Mouse (Mus musculus) erythroblast, adult 5-6 weeks (primary cell): ENCODE data around the gene Sspo. TPM values are rescaled to one million over a fixed set of nuclear protein-coding genes. Genes with fewer than 3 reads are reported as not detected.

Experiments used
- ATAC-seq: replicated peaks from 2 replicates; pipeline ENCODE4 v1.8.0; 2016; ENCODE audit warnings: moderate number of reproducible peaks, mild to moderate bottlenecking, moderate TSS enrichment, inconsistent platforms; ENCODE audit not compliant: poor library complexity, low FRiP score, severe bottlenecking
- total RNA-seq, 2 experiments: library from RNA; stranded (forward) in 1 of 2; stranded (reverse) in 1 of 2; fragments of 150-400 nt in 1 of 2; fragments of 200-764, 138-1000 nt in 1 of 2; gene quantifications; 2 replicates each; pipeline versions ENCODE4 v1.2.3 to v1.2.4; 2015 to 2017; ENCODE audit warnings: low replicate concordance in 2 of 2

Gene Sspo
- total RNA-seq, 2 experiments from 2014 or later, result not detected

DNA sequence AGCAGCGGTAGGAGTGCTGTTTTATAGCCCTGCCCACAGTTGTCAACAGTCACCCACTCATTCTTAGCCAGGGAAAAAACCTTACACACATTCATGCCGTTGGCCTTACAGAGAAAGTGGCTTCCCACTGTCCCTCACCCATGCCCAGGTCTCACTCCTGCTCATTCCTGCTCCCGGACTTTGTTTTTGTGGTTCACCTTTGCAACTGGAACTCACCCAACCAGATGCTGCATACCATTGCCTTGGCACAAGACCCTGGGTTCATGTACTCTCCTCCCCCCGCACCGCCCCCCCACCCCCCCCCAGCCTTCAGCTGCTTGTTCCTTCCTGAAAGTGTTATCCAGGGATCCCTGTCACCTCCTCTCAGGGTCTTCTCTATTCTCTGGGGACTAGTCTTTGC lies 12.9 kb upstream of the Sspo start:
- no peak for ATAC-seq

DNA sequence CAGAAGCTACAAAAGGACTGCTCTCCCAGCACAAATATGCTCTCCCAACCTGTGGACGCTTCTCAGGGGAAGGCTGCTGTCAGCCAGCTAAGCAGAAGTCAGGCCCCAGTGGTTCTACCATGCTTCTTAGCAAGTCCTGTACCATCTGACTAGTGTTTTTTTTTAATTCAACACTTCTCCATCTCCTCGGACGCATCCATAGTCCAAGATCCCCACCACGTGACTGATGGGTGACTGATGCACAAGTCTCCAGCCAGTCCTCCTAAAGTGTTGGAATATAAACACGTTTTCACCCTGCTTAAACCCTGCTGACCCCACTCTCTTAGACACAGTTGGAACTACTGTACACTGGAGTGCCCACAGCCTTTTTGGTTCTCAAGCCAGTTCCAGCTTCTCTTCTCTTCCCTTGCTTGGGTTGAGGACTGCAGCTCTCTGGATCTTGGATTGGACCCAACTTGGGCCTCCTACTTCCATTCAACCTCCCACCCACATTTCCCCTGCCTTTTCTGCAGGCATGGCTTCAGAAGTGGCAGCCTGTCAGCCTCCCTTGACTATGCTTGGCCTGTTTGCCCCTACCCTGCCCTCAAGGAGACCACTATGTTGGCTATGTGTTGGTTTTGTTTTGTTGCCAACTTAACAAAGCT lies 12.2 kb upstream of the Sspo start:
- no peak for ATAC-seq

DNA sequence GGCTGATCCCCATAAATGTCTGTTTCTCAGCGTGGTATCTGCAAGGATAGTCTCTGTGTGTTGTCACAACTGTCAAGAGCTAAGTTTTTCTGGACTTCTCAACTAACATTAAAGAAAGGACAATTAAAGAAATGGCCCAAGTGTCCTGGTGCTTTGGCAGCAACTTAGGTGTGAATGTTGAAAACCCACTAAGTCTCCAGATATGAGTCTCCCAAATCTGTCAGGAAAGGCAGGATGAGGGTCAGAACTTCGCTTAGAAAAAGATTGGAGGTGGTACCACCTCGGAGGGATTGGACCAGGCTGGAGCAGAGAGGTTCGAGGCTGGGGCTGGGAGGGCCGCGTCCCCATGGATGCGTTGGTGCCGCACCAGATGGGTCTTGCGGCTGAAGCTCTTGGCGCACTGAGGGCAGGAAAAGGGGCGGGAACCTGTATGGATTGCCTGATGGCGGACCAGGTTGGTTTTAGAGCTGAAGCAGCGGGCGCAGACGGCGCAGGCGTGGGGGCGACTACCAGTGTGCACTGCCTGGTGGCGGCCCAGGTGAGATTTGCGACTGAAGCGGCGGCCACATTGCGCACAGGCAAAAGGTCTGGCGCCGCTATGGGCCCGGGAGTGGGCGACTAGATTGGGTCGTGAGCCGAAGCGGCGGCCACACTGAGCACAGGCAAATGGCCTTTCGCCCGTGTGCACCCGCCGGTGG lies 10.2 kb upstream of the Sspo start:
- ATAC-seq, result no peak

DNA sequence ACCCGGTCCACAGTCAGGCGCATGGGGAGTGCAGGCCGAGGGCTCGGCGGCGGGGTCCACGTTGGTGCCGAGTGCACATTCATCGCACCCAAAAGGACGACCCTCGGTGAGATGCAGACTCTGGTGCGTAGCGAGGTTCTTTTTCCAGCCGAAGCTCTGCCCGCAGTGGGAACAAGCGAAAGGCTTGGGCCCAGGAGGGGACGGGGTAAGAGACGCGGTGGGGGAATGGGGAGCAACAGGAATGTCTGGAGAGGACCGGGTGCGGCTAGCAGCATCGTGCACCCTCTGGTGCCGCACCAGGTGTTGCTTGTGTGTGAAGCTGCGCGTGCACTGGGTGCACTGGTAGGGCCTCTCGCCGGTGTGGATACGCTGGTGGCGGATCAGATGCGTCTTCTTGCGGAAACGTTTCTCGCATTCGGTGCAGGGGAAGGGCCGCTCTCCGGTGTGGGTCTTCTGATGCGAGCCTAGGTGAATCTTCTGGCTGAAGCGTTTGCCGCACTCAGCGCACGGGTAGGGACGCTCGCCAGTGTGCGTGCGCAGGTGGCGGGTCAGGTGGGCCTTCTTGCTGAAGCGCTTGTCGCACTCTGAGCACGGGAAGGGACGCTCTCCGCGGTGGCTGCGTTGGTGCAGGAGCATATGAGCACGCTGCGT lies 9.4 kb upstream of the Sspo start:
- no peak for ATAC-seq

DNA sequence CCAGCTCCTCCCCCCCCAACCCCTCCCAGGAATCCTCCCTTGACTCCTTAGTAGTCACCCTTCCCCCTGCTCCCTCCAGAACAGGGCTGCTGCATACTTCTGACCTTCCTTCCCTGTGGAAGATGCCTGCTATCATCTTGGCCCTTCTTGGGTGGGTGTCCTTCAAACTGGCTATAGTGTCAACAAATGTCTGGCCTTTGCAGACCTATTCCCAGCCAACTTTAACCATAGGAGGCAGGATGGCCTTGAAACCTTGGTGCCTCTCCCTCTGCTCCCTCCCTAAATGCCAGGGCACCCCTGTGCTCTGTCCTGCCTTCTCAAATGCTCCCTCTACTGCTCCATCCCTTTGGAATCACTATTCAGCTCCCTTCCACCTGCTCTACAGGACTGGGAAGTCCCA lies 8.4 kb upstream of the Sspo start:
- ATAC-seq, result no peak

DNA sequence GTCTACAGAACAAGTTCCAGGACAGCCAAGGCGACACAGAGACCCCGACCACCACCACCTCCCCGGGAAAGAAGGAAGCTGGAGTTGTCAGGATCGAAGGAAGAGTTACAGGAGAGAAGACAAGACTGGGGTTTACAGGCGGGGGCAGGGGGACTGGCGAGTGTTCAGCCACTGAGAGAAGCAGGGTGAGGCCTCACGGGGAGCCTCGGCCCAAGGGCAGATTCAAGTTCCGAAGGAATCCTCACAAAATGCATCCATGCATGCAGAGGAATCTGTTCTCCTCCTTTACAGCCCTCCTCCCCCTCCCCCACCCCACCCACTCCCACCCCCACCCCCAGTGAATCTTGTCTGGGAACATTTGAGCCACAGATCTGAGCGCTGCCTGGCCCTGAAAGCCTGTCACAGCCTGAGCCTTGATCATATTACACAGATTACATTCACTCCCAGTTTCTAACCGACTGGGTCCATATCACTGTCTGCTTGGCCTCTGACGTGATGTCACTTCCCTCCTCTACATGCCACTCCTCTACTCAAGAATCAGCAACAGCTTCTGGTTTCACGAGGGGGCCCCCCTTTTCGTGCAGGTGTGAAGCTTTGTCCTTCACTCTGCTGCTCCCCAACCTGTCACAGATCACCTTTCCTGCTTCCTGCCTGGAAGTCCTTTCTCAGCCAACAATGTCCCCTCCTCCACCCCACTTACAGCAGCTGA lies 7.6 kb upstream of the Sspo start:
- no peak for ATAC-seq

DNA sequence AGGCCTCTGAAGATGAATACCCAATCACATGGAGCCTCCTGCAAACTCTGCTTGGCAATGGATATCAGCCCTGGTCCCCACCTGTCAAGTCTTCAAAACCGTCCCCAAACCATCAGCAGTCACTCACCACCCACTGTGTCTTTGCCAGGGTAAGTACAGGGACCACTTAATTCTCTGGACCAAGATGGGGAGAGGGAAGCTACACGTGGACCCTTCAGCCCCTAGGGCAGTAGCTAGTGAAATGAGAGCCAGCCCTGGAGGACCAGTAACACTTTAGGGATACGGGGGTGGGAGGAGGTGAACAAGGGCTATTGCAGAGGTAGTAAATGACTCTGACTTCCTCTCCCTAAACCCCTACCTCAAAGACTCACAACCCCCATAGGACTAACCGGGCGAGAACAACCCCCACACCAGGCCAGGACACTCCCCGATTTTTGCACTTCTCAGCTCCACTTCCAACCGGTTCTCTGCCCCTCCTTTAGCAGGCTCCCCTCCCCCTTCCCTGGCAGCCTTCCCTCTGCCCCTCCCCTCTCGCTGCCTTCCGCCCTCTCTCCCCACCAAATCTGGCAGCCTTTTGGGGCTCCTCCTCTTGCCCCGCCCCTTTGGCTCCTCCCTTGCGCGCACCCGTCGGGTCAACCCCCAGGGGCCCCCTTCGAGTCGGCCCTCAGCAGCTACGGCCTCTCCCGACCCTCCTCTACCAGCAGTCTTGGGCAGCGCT lies 4.3 kb upstream of the Sspo start:
- no peak for ATAC-seq

DNA sequence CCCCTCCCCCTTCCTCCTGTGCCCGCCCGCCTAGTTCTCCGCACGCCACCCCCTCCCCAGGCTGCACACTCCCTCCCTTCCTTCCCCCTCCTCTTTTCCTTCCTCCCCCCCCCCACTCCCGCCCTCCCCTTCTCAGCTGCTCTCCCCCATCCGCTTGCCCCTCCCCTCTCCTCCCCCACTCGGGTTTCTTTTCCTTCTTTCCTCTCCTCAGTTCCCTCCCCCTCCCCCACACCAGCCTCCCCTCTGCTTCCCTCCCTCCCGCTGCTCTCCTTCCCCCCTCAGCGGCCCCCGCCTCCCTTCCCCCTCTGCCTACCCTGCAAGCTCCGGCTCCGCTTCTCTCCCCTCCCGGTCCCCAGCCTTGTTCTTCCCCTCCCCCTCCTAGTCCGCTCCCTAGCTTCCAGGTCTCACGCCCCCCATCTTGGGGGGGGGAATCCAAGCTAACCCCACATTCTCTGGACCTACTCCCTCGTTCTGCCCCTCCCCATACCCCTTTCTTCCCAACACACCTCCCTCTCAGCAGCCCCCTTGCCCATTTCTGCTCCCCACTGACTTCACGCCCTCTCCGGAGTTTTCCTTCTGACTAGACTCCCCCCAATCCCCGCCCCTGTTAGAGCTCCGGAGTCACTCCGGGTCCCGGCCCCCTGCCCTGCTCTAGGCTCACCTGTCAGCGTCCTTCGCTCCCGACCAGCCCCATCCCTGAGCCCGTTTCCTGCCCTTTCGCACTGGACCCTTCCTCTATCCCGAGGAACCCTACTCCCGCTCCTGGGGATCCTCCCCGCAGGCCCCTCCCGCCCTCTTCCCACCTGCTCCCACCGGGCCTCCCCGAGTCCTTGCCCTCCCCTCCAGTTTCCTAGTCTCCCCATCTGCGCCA lies 3.5 kb upstream of the Sspo start:
- ATAC-seq, result no peak

DNA sequence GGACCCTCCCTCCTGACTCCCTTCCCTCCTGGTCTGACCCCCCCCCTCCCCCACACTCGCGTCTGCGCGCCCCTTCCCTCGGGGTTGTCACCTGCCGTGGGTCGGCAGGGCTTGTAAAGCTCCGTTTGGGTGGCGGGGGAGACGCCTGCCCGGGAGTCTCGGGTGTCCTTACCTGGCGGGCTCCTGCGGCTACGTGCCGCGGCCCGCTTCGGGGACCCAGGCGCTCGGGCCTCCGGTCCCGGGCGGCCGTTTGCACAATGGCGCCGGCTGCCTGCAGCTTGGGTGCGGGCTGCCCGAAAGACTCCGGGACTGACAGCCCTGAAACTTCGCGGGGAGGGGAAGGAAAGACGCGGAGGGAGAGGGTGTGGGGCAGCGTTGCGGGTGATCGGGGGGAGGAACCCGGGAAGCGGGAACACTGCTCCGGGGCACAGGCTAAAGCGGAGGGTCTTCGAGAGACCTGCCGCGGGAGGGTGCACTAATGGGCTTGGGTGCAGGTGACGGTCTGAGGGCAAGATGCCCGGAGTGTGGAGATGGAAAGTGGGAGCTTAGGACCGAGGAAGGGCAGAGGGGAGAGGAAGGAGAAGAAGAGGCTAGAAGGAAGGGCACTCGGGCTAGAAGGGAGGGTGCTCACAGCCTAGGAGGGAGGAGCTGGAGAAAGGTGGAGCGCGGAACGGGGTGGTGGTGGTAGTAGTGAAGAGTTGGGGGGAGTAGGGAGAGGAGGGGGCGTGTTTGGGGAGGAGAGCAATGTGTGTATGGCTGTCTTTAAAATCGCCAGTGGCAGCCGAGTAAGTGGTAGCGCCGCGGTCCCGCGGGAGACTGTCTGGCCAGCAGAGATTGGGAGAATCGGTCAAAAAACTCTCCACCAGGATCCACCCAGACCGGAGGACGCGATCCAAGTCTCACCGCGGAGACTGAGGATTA lies 2.6 kb upstream of the Sspo start, which contains the start of gene Zfp467:
Gene Zfp467 (minus strand): TSS at position 645 of the 921 bp plus-strand sequence.
- no peak for ATAC-seq

DNA sequence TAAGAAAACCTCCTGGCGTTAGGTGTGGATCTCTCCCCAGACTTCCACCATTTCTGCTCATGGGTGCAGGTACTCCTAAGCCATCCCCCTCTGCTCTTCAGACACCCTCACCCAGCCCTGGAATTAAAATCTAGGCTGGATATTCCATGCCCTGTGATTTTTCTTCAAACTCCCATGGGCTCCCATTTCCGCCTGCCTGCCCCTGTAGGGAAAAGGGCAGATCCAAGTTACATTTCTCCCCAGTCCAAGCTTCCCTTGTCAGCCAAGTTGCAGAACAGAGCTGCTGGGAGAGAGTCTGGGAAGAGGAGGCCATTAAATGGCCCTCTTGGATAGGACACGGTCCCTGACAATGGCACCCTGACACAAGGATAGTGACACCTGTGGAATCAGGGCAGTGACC lies 1.8 kb upstream of the Sspo start:
- no peak for ATAC-seq

DNA sequence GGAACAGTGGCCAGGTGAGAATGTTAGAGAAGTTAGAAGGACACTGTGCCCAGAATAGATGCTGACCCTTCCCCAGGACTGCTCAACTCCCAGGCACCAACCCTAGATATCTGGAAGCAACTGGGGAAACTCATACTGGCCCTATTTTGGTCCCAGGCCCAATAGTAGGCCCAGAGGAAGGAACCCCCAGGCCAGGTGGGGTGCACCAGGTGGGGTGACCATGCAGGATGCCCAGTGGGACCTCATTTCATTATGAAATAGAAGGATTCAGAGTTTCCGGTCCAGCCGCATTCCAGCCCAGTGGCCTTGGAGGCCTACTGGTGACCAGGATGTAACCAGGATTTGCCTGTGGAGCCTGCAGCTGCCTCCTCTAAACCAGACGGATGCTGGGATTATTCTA lies 1.1 kb upstream of the Sspo start:
- no peak for ATAC-seq

DNA sequence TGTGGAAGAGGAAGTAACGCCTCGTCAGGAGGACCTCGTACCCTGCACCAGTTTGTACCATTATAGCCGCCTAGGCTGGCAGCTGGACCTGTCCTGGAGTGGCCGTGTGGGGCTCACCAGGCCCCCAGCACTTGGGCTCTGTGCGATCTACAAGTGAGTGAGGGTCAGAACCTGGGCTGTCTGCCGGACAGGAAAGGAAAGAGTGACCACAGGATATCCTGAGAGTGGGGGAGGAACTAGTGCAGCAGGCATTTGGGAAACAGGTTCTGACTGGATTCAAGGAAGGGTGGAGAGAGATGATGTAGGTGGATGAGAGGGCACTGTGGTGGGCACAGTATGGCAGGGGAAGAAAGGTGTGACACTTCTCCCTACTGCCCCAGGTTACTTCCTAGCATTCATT lies 498 bp downstream of the Sspo start:
- no peak for ATAC-seq

DNA sequence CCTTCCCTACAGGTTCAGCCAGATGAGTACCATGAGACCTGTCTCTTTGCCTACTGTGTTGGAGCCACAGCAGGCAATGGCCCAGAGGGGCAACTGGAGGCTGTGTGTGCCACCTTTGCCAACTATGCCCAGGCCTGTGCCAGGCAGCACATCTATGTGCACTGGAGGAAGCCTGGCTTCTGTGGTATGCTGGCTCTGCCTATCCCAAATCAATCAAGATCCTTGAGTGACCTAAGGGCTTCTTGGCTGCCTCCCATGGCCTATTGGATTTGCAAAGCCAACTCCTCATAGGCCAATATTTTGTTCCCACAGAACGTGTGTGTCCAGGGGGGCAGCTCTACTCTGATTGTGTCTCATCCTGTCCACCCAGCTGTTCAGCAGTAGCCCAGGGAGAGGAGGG lies 4.1 kb downstream of the Sspo start:
- ATAC-seq, result no peak

DNA sequence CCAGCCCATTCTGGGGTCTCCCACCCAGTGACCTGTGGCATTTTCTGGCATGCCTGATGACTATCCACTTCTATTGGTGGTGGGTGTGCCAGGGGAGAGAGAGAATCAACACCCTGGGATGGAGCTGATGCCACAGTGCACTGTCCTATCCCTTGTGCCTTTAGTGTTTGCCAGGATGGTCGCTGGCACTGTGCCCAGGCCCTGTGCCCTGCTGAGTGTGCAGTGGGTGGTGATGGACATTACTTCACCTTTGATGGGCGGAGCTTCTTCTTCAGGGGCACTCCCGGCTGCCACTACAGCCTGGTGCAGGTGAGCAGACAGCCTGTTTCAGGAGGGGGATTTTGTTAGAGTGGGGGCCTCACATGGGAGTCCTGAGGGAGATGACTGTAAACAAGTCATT lies 4.7 kb downstream of the Sspo start:
- no peak for ATAC-seq

DNA sequence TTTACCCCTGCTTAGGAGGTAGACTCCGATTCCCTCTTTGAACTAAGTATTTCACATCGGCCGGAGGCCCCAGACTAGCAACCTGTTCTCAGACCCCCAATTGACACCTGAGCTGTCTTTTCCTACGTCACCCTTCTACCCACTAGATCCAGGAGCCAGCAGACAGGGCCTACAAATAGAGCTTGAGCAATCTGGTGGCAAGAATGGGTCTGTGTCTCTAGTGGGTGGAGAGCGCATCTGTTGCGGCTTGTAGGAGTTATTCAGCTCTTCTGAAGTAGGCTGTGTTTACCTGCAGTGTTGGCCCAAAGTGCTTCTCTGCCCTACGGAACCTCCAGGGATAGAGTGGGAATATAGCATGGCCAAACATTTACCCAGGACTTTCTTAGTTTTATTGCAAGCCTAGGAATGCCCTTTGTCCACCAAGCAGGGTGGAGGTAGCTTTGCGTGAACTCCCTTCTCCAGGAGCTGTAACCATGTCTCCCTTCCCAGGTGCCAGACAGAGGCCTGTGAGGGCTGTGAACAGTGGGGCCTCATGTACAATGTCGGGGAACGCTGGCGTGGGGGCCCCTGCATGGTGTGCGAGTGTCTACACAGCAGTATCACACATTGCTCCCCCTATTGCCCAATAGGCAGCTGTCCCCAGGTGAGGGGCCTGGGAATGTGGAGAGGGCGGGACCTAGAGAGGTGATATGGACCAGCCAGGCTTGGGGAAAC lies 17.1 kb downstream of the Sspo start:
- no peak for ATAC-seq

DNA sequence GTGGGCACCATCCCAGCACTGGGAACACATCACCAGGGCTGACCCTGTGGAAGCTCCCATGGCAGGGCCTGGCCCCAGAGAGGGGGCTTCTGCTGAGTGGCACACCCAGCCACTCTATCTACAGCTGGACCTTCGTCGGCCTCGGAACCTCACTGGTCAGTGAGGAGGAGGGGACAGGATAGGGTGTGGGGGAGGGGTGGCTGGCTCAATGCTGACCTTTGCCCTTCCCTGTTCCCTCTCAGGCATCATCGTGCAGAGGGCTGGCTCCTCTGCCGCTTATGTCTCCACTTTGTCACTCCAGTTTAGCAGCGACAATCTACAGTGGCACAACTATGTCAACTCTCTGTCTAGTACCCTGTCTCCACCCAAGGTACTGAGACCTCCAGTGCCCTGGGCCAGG lies 18.7 kb downstream of the Sspo start:
- ATAC-seq, result no peak

DNA sequence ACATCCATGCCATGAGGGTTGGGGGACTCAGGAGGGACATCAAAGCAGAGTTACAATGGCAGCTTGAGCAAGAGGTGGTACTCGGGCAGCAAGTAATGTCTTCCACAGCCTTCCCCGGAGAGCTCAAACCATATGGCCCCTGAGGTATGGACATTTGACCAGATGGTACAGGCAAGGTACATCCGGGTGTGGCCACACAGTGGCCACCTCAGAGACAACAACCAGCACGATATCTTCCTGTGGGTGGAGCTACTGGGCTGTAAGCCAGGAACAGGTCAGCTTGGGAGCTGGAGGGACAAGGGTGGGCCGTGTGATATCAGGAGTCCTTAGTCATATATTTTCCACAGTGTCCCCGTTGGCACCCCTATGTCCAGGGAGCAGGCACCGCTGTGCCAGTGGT lies 19.5 kb downstream of the Sspo start:
- ATAC-seq, result no peak

DNA sequence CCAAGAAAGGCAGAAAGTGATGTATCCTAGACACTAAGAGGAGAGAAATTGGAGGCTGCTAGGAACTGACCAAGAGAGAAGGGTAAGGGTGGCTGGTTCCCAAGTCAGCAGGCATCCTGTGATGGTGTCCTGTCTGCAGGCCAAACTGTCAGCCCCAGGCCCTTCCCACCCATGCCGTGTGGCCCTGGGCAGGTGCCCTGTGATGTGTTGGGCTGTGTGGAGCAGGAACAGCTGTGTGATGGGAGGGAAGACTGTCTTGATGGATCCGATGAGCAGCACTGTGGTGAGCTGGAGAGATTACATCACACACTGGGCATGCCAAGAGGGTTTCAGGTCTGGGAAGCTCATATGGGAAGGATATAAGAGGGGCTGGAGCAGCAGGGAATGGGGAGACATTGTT lies 22.7 kb downstream of the Sspo start:
- ATAC-seq, result no peak
